Mouse (Mus musculus) MN1 (cell line): Measurements from ENCODE around the gene Sh2b3.

Experiments used
- DNase-seq: peaks from one replicate; pipeline ENCODE4 v3.0.0-alpha.2; 2016; ENCODE audit warnings: low spot score

Gene Sh2b3

DNA sequence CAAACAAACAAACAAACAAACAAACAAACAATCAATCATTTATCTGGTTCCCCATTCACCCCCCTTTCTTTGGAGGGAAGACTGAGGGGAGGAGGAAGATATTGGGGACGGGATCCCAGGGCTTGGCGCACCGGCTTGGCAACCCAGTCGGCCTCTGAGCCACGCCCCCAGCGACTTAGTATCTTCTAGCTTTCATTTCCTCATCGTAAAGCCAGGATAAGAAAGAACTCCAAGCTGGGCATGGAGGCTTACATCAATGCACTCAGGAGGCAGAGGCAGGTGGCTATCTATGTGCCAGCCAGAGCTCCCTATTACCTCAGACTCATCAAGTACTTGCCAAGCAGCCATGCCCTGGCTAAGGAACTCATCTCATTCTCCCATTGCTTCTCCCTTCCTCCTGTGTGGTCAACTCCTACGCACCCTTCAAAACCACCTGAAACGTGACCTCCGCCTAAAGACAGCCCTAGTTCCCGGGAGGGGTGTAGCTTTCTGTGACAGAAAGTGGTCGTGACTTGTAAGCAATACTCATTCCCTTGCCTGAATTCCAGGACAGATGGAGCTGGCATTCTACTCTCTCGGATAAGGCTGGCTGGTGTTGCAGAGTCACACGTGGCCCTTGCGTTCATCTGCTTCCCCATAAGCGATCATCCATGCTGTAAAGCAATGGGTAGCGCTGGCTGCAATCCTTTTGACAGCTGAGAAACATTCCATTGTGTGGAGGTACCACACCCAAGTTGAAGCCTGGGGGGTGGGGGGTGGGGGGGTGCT is 5.9 kb upstream of the Sh2b3 start:
- DNase-seq: peak; percentile 64

DNA sequence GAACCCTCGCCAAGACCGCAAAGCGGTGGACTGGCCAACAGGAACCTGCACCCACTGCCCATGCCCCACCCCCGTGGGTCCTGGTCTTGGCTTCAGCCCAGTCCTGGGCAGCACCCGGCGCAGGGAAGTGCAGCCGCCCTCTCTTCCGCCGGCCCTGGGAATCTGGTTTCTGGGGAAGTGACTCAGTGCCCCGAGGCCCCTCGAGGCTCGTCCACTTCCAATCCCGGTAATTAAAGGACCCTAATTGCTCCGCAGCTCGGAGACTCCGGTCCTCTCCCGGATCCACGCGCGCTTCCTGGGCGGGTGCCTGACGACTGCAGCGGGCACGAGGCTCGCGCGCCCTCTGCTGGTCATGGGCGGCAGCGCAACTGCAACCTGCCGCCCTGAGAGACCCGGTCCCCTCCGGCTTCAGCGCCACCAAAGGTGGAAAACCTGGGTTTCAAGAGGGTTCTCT is 5.2 kb upstream of the Sh2b3 start:
- DNase-seq: peak; percentile 86

DNA sequence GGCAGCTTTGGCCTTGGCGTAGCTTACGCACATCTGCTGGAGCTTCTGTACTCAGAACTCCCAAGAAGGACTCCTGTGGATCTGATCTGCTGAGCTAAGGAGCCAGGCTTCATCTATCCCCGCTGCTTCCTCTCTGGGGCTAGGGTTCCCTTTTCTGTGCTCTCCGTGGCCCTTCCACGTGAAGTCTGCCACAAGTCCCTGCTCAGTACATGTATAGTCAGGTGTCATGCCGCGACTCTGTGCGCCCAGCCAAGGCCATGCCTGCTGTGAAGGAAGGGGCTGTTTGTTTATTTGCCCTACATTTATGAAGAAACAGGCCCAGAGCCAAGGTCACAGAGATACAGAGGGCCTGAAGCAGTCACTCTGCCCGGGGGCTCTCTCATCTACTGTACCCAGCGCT is 4.5 kb upstream of the Sh2b3 start:
- DNase-seq: peak; percentile 28

DNA sequence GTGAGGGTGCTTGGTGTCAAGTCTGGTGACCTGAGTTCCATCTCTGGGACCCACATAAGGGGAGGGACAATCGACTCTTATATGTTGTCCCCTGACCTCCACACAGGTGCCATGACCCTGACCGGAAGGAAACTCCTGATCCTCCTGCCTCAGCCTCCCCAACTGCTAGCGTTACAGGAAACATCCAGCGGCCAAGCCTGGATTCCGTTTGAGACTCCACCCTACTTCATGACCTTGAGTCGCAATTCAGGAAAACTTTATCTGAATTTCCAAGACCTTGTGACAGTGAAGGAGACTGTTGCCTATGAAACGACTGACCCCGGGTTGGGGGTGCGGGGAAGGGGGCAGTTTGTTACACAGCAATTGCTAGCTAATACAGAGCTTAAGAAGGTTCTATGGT is 4.1 kb upstream of the Sh2b3 start:
- DNase-seq: no peak

DNA sequence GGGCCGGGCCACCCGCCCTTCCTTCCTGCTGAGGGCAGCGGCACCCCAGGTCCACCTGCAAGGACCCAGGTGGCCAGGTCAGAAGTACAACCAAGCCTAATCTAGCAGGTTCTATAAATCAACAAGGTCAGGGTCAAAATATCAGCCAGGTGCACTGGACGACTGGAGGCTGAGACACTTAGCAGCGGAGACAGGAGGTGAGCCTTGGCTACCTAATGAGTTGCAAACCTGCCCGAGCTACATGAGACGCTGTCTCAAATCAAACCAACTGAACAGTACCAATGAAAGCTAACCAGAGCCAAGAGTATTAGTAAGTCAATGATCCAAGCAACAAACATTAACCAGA is 1.7 kb upstream of the Sh2b3 start:
- no peak for DNase-seq

DNA sequence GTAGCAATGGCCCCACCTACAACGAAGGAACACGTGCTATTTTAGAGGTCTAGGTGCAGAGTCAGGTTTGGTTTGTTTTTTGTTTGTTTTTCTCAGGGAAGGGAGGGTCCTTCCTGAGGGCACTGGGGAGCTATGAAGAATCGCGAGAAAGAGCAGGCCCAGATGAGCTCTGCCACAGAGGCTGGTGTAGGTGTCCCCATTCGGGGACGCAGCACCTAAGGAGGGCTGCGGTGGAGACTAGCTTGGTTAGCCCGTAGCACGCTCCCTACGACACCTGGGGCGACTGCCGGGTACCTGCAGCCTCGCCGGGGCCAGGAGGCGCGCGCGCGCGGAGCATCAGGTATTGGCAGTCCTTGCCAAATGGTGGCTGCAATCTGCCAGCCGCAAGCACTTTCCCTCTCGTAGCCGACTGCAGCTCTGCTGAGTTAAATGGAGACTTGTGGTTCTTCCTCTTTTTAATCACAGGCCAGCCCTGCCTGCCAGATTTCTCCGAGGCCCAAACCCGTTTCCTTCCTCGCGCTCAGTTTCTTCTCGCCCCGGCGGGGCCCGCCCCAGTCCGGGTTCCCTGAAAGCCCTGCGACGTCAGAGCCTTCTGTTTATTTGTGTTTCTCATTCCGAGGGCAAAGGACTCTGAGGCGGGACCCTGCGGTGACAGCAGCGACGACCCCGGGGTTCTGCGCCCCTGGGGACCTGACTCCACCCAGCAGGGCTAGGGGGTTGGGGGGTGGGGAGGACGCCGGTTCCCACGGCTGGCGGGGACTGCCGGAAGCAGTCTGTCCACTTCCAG is 1.1 kb upstream of the Sh2b3 start:
- peak; percentile 65 for DNase-seq

DNA sequence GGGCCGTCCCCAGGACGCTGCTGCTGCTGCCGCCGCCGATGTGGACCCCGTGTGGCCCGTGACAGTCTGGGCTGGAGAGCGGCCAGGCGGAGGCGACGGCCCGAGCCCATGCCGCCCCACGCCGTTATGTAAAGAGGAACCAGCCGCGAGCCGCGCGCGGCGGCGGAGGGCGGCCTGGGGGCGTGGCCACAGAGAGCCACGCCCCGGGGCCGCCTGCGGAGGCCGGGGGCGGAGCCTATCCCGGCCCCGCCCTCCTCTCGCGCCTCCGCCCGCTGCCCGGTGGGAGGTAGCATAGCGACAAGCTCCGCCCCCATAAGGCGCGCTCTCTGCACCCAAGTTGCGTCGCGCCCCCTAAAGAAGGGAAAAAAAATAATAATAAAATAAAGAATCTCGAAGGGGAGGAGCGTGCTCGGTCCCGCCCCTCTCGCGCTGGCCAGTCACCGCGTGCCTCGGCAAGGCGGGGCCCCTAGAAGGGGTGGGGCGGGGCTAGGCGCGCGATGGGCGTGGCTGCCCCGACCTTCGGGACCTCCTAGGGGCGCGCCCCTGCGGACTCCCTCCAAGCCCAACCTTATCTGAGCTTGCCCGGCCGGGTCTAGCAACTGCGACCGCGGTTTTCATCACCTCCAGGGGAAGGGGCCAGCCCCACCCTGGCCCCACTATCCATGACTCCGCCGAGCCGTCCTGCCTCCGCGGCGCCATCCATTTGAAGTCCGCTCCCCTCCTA is 592 bp downstream of the Sh2b3 start:
- DNase-seq: peak; percentile 96

DNA sequence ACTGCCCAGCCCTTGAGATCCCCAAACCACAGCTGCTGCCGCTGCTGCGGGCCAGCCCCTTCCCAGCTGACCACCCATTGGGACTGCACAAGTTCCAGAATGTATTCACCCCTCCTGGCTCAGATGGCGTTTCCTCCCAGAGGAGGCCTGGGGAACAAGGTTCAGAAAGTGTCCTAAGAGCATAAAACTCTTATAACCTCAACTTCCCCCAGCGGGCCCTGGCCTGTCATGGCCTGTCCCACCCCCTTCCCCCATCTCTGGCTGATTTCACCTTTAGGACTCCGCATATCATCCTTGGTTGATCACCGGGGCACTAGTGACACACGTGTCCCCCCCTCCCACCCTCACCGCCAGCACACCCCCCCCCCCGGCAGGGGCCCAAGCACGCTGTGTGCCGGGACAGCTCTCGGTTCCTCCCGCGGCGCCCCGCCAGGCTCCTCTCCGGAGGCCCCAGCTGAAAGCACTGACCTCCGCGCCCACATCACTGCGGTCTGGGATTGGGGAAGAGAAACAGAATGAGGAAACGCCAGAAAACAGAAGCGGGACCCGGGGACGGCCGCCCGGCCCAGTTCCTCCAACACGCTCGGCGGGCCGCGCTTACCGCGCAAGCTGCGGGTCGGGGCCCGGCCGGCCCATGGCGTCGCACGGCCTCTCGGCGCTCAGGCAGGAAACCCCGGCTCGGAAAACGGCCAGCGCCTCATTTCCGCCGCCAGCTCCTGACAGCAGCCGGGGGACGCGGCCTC is 1.3 kb downstream of the Sh2b3 start:
- DNase-seq: no peak

DNA sequence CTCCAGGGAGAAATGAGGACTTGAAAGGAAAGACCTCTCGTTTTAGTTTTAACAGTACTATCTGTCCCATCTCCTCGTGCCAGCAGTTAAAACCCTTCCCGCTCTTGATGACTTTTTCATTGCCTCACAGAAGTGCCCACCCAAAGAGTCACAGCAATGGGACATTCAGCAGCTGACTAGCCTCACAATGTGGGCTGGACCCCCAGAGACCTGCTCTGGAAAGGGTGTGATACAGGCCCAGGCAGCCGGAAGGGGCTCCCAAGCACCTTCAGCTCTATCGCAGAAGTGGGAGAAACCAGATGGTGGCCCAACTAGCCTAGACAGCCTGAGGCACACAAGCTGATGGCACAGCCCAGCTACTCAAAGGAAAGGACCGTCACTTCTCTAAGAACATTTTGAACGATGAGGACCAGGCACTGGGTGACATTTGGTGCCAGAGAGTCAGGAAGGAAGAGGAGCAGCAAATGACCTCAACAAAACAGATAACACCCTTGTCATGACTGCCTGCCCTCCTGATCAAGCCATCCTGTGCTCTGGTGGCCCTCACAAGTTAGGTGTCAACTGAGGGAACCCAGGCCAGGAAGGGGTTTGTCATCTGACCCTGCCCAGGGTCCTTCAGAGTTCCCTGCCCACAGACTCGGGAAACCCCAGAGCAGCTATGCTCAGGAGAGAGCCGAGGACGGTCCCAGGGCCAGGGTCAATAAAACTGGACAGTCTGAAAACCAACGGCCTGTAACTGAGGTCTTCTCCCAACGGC is 2.3 kb downstream of the Sh2b3 start:
- DNase-seq: peak; percentile 40

DNA sequence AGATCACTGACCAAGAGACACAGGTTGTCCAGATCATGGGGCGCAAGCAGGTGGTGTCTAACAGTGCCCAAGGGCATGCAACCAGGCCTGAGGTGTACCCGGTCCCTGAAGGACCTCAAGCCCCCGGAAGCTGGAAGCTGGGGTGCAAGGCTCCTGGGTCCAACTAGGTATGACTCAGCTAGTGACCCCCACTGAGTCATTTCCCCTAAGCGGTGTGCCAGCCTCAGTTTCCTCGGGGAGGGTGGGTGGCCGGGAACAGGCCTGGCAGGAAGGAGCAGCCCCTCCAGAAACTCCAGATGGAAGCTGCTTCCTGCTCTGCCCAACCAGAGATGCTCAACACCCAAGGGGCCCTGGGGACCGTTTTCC is 3.2 kb downstream of the Sh2b3 start:
- DNase-seq: peak; percentile 42

DNA sequence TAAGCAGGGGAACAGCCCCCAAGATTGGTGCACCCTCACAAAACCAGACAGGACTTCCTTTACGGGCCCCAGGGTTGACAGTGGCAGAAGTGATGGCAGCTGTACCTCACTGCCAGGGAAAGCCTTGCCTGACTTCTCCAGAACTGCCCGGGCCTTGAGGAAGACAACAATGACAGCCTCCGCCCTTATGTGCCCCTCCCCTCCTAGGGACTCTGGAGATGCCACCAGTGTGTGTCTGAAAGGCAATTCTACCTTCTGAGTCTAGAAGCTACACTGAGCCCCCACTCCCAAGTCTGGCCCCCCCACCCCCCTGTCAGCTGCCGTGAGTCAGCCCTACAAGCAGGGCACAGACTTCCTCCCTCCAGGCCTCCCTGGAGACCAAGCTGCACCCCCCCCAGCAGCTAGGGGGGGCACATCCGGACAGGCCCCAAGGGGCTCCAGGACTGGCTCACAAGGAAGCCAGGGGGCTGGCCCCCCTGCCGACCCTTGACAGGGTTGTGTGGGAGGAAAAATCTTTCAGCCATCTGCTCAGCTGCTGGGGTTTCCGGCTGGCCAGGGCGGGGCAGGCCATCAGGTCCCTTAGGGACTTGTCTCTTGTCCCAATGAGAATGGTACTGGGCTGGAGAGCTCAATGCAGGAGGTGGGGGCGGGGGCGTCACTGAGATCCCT is 3.7 kb downstream of the Sh2b3 start:
- peak; percentile 69 for DNase-seq

DNA sequence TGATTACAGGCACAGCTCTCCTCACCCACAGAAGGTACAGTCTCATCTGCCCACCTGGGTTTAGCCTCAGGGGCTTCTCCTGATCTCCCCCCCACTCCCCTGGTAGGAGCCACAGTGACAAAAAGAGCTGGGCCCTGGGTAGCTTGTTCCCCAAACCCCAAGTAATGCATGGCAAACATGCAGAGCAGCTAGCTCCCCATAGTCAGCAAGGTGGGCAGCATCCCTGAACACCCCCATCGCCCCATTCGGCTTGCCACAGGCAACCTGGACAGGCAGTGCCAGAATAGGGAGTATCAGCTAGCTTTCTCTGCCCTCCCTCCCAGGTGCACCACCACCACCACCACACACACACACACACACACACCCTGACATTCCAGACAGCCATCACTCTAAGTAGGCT is 4.3 kb downstream of the Sh2b3 start:
- no peak for DNase-seq

DNA sequence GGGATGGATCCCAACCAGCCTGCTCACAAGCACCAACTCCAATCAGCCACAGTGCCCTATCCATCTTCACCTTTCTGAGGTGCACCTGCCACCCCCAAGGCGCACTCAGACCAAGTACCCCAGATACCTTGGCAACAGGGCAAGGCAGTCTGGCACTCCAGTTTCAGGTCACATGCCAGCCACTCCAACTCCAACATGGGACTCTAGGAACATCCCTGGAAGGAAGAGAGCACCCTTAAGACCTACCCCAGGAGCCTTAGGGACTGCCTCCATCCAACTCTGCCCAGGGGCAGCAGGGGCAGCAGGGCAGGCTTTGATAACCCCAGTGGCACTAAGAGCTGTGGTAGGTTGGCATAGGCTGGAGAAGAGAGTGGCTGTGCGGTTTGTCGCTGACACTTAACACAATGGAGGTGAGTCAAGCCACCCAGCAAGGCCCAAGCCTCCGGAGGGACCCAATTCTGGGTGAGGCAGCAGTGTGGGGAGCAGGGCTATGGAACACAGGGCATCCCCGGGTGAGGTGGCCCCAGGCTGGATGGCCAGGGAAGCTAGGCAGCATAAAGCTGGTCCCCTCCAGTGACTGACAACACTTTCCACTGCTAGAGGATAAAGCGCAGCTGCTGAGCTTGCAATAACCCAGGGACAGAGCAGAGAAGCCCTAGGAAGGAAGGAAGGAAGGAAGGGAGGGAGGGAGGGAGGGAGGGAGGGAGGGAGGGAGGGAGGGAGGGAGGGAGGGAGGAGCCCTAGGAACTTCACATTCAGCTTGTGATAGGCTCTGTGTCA is 4.9 kb downstream of the Sh2b3 start:
- DNase-seq: no peak

DNA sequence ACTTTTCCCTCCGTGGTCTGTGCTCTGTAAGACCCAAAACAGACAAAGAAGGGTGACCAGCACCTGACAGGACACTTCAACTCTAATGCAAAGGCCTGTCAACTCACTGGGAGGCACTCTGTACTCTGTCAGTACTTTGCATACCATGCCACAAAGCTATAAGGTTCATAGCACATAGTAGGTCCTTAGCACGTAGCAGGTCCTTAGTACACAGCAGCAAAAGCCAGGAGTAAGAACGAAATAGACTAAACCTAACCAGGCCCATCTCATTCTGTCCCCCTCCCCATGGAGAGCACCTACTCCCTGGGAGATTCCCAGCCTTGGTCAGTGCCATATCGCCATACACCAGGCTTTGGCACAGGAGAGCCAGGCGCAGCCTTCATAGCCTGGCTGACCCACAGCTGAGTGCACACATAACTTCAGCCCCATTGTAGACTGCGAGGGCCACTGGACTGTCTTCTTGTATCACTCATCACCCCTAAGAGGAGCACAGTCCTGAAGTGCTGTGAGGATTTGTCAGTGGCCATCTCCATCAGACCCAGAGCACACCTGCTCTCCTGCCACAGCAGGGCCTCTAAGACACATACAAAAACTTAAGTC is 6.3 kb downstream of the Sh2b3 start:
- DNase-seq: no peak

DNA sequence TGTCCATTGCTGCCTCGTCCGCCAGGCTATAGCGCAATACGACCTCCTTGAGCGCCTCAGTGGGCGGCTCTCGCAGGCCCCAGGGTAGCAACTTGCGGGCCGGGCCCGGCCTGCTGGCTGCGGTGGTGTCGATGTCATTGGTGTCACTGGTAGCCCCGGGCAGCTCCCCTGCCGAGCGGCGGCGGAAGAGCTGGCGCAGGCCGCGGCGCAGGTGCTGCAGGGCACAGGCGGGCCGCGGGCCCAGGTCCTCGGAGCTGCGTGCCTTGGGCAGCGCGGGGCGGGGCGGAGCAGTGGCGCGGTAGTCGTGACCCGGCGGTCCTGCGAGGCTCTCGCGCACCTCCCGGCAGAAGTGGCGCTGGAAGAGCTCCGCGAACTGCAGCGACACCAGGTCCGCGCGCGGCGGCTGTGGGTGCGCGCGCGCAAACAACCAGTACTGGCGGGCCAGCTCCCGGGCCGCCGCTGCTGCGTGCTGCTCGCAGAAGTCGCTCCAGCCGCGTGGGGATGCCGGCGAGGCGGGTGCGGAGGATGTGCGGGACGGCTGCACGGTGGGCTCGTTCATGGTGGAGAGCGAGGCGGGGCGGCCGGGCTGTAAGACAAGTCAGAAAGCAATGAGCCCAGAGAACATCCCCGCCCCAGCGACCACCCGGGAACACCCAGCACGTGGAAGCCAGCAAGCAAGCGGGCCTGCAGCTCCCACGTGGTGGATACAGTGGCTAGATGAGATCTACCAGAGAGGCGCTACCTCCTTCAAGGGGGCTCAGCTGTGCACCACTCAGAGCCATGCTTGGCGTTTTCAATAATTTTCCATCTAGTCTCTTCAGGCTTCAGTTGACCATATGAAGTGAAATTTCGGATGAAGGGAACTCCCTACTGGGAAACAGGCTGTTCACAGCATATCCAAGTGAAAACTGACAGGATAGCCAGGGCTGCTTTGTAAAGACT is 8.7 kb downstream of the Sh2b3 start:
- no peak for DNase-seq

DNA sequence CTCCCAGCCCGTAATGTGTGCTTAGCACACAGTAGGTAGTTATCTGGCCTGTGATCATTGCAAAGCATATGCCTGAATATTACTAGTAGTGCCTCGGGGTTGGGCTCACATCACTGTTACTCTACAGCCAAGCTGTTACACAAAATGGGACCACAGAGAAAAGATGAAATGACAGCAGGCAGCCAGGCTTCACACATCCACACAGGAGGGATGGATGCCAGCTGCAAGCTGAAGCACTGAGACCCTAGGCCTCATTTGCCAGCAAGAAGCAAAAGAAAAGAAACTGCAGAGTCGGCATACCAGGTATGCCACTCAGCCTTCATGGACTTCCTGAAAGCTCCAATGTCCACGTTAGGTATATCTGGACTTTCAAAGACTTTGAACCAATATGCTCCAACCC is 9.6 kb downstream of the Sh2b3 start:
- no peak for DNase-seq

DNA sequence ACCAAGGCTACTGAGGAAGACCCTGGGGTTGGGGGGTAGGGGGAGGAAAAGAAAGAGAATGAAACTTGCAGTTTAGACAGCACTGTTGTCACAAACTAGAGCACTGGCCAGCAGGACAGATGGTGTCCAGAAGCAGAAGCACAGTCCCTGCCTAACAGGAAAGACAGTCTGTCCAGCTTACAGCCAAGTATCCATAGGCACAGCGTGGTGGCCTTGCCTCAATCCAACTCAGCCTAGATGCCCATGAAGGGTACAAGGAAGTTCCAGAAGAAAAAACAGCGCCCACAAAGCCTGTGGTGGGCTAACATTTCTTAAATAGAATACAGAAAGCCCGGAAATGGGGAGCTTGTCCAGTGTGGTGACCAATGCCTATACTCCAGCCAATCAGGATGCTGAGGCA is 11.8 kb downstream of the Sh2b3 start:
- no peak for DNase-seq

DNA sequence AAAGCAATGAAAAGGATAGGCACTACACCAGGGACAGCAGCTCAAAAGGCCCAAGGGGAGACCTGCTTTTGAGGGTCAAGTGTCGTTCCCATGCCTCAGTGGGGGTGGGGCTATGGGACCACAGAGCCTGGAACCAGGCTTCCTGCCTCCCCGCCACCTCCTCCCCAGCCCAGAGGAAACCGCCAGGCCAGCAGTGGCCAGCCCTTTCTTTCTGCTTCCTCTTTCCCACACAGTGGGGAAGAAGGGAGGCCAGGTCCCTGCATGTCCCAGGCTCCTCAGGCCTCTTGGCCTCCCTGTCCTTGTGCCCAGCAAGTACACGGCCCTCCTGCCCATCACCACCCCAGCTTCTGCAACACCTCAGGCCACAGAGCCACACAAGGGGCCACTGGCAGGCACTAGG is 13.3 kb downstream of the Sh2b3 start:
- DNase-seq: no peak

DNA sequence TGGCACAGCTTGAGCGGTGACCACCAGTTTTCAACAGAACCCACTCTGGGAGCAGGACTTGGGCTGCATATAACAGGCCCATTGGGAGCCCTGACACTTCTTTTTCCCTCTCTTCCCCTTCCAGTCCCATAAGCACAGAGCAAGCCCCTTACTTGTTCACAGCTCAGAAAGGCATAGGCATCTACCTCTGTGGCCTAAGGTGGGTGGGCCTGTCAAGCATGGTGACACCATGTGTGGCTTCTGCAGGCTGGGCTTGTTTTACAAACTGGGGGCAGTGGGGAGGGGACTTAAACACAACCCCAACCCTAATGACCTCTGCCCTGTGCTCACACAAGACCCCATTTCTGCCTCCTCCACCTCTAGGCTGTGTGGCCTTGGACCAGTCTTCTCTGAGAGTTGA is 13.8 kb downstream of the Sh2b3 start:
- DNase-seq: no peak
